Mouse (Mus musculus) heart, postnatal 10 days (tissue): ENCODE data around the gene Skp2. TPM values are rescaled to one million over a fixed set of nuclear protein-coding genes. Genes with fewer than 3 reads are reported as not detected.

ENCODE experiments used
- DNase-seq, 2 experiments: peaks; one replicate each; pipeline ENCODE4 v3.0.0; 2021
- intact Hi-C: fragments of 180-260 bp; cut with DNase I; formaldehyde crosslinking; loops from one replicate; pipeline ENCODE4 v1.15.1; 2025
- total RNA-seq, 2 experiments: library from RNA; stranded (reverse); gene quantifications; 2 replicates each; pipeline ENCODE4 v1.2.3; 2021

The Skp2 gene
- total RNA-seq, 2 experiments from 2014 or later = 3.5 TPM

DNA sequence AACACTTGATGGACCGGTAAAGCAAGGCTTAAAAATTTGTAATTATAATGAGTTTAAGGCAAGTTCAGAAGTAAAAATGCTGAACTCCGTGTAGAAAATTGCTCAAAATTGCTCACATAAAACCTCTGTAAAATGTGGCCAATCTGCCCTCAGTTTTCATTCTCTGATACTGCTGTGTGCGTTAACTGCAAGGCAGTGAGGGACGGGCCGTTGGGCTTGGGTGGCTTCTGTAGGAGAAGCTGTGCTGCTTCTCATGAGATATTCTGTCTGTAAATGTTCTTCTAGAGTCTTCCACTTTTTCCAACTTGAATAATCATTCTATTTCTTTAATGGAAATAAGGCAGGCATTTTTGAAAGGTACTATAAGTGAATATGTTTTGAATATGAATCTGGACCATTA is 75.6 kb downstream of the Skp2 start:
- no peak for DNase-seq
- intact Hi-C loops = no loop called here

DNA sequence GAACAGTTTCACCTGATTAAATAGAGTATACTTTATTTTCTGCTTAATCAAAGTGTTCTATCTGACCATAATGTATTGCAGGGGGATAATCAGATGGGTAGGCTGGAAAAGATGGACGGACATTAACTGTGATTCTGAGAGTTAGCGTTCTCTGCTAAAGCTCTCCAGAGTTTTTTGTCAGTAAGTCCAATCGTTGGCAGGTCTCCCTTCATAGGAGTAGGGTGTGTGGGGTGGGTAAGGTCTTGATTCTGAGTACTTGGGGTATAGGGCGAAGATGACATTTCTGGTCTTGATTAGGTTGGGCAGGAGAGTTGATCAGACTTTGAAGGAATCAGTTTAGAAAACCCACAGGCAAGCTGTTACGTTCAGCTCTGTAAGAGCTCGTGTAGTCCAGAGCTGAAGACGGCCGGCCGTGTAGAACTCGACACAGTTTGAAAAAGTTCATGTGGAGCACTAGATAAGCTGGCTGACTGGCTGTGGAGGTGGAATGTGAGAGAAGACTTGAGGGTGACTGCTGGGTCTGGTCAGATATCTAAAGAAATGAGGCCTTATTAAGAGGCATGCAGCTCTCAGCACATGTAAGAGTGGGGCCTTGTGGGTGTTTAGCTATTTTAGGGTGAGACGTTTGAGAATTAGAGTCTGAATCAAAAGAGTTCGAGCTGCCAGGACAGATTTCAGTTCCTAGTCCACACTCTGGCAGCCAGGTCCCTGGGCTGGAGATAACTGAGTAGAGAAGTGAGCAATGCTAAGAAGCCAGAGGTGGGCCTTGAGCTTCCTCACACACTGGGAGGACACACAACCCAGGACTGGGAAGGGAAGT is 76.5 kb downstream of the Skp2 start:
- intact Hi-C loops = no loop called here

DNA sequence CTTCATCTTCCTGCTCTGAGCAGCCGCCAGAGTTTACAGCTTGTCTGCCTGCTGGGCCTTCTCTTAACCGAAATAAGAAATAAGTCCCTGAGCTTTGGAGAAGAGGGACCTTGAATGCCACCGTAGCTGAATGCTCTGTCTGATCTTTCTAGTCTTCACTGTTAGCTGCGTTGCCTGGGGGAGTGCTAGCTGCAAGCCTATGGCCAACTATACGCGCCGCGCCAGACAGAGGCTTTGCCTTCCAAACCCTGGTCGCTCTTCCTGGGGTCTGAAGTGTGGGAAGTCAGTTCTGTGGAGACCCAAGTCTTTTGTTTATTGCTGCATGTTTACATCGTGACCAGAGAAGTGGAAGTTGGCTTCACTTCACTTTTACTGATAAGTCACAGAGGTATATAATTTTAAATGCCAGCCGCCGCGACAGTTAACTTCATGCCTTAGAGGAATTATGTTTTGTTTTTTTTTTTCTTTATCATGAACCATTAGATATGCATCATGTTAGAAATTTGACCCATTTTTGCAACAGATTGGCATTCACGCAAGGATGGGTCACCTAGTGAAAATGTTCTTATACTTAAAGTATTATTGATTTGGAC is 79.5 kb downstream of the Skp2 start:
- DNase-seq = no peak
- intact Hi-C loops = no loop called here

More for the DNA sequence above, 76.5 kb downstream of the Skp2 start:
- DNase-seq = peak; percentile 46 to 54

DNA sequence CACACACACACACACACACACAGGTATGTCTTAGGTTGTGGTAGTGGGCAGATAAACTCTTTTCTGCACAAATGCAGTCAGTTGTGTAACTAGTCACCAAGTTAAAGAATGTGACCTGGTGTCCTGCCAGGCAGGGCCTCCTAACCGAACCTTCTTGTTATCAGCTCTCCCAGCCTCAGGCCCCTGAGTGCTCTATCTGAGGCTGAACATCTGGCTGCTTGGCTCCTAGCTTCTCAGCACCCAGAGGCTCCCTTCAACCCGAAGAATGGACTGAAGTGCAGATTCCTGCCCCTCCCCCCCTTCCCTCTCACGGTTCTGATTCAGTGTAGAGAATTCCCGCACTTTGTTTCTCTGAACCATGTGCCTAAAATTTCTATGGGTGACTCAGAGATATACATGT is 80.6 kb downstream of the Skp2 start:
- intact Hi-C loops = no loop called here
- peak; percentile 48 to 53 for DNase-seq

DNA sequence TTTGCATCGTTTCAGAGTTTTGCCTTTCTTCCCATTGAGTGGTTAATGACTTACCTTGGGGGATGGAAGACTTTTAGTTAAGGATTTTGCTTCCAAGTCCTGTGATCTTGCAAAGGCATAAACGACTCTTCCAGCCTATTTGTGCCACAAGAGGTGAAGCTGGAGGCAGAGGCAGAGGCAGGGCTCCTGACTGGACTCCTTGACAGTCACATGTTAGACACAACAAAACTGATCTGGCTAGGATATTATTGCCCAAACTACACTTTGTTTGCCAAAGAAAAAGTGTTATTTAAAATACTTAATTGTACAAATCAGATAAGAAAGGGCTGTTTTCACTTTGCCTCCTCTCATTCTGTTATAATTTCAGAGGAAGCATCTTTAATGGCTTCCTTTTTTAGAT is 81.1 kb downstream of the Skp2 start:
- no peak for DNase-seq
- intact Hi-C loops = no loop called here

DNA sequence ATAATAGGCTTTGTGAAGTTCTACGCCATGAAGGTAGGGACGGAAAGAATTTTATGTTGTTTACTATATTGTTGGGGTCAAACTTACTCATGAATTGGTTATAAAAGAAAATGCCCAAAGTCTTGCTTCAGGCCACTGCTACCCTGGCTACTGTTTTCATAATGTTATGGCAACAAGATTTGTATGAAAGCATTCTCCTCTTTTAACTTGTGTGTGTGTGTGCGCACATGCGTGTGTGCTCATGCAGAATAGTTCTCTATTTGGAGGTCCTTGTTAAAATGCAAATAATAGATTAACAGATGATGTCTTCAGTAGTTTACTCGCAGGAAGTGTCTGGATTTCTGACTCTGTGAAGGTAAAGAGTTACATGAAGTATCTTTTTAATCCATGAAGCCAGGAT is 81.5 kb downstream of the Skp2 start:
- intact Hi-C loops = no loop called here
- no peak for DNase-seq

DNA sequence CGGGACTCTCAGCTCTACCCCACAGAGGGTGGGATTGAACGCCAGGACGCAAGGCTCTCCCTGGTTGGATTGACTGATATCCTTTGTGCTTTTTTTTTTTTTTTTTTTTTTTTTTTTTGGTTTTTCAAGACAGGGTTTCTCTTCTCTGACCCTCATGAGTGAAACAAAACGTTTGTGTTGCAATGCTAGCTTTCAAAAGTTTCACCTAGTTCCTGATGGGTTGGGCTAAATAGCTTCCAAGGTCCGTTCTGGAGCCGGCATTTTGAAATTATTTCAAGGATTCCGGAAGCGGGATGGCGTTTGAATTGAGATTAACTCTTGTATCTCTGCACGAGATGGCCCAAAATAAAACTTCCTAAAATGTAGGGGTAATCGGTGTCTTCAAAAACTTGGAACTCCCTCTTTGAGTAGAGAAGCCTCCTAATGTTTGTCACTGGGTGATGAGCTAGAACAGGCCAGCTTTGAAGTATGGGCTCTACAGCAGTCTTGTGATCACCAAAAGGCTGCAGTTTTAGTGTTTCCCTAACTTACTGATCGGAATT is 82.1 kb downstream of the Skp2 start:
- no peak for DNase-seq
- intact Hi-C loops = no loop called here

DNA sequence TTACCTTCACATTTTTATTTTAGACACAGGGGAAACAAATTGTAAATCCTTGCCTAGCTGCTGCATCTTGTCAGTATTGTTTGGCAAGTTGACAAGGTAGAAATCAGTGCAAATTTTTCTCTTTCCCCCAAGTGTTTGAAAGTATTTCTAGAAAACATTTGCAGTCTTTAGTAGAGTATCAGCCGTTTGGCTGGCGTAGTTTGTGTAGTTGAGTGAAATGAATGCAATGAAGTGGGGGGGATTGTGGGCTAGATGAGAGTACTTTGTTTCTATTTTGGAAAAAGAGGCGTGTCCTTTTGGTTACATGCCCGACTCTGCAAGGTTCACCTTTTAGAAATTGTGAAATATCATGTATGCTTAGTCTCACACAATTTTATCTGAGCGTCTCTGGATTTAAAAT is 82.6 kb downstream of the Skp2 start:
- peak; percentile 62 for DNase-seq
- intact Hi-C loops = no loop called here

DNA sequence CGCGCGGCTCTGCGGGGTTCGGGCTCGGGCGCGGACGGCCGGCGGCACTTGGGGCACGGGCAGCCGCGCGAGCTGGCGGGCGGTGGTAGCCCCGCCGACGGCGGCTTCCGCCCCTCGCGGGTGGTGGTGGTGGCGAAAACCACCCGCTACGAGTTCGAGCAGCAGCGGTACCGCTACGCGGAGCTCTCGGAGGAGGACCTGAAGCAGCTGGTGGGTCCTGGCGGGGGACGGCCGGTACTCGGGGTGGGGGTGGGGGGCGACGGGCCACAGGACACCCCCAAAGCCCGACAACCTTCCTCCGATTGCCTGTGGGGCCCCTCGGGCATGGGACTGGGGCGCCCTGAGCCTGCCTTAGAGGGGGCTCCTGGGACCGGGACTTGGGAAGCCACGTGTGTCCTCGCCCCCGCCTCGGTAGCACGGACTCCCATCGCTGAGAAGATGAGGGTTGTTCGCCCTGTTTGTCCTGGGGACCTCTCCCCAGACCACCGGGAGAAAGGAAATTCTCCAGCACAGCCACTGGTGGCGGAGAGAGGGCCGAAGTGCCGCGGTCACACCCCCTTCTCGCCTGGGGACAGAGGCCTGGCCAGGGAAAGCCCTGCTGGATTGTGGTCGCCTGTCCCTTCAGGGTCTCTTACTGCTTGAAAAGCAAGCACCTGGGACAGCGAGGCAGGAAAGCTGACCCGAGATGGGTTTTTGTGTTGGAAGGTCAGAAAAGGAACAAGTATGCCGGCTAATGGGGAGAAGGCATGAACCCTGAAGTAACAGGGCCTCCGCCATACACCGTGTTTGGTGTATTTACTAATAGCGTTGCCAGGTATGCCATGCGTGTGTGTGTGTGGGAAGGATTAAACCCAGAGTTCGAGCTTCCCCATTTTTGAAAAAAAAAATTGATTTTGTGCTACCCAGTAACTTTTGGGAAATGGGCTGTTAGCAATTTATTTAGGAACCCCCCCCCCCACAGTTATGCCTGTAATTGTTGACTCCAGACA is 83.4 kb downstream of the Skp2 start:
- intact Hi-C loops = no loop called here
- DNase-seq = peak; percentile 60 to 68

DNA sequence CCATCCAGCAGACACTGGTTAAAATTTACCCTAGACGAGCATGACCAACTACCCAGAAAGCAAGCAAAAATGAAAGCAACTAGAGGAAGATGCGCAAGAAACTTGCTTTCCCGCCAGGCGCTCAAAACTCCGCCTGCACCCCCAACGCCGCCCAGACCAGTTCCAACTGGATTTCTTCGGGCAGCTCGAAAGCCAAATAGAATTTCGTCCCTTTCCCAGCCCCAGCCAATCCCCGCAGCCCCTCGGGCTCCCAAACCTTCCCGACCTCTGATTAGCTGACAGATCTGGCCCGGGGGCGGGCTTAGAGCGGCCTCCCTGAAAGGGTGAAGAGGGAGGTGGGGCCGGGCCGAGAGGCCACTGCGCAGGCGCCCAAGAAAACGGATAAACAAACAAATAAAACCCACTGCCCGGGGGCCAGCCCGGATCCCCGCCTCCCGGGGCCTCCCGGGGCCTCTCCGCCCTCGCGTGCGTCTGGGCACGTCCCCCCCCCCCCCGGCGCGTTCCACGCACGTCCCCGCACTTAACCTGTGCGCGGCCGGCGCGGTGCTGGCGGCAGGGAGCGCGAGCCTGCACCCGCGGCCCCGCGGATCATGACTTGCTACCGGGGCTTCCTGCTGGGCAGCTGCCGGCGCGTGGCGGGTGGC is 84.2 kb downstream of the Skp2 start, which contains the start of gene Nadk2:
Nadk2 (plus strand) TSS at position 349 of the 644 bp plus-strand sequence.
- intact Hi-C loops = no loop called here
- peak; percentile 99 for DNase-seq

DNA sequence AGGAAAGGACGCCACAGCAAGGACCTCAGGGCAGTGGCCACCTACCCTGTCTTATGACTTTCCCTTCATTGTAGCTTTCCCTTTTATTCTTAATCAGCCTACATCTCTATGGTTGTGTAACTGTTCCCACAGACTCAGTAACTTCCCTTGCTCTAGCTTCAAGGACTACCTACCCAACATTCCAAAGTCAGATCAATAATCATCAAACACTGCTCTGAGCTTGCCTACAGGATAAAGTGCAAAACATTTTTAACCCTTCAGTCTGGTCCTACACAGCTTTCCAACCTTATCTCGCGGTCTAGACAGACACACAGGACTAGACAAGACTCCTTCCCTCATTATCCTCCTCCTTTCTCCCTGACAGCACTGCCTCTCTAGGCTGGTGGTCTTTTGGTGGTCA is 84.9 kb downstream of the Skp2 start:
- DNase-seq = no peak
- intact Hi-C loops = no loop called here

DNA sequence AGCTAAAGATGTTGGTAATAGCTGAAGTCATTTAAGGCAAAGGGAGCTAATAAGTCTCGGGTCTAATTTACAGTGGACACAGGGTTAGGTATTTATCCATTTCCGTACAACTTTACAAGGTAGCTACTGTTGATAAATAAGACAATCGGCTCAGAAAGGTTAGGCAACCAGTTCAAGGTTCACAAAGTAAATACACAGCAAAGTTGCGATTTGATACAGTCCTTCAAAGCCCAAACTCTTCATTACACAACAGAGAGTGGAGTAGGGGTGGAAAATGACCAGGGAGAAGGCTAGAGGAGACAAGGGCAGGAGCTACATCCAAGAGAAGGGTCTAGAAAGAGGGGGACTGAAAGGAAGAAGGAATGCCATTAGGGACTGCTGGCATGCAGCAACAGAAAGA is 86.3 kb downstream of the Skp2 start:
- DNase-seq = no peak
- intact Hi-C loops = no loop called here

Other genes starting within 250 kb of the Skp2 start
- not detected for gene Ranbp3l, start 187.5 kb downstream of the Skp2 start, total RNA-seq
- gene Nadk2, start 84.2 kb downstream of the Skp2 start, total RNA-seq = 10 to 100 TPM; 41.3 to 46.5 TPM
- gene Lmbrd2, start 14.9 kb downstream of the Skp2 start, total RNA-seq = 10 to 100 TPM; 14.6 to 17.6 TPM
- not detected for gene Ugt3a1, start 121.5 kb upstream of the Skp2 start, total RNA-seq
- gene Ugt3a2, start 180.1 kb upstream of the Skp2 start, total RNA-seq = not detected